Mouse (Mus musculus) duodenum, adult 2 months (tissue): ENCODE results near the gene Abhd2. TPM values are rescaled to one million over a fixed set of nuclear protein-coding genes. Genes with fewer than 3 reads are reported as not detected.

Source experiments
- polyA plus RNA-seq: library from polyadenylated mRNA; depleted of rRNA; stranded (reverse); fragments of >200 nt; gene quantifications from 2 replicates; pipeline ENCODE4 v1.2.3, GENCODE M21; 2012; ENCODE audit warnings: low replicate concordance; rRNA removed

Abhd2 gene
- polyA plus RNA-seq: 35.7 and 77.3 TPM in 2 replicates

GRCm38 (mm10) chr7:79272789-79273718, at the start of gene Abhd2:
Gene Abhd2, plus strand, starts transcription at chr7:79273199.

GRCm38 (mm10) chr7:79386422-79387133, 113.6 kb downstream of the Abhd2 start, which contains the start of gene Rlbp1:
Gene Rlbp1, minus strand, starts transcription at chr7:79387048.

GRCm38 (mm10) chr7:79391883-79392649, 119.1 kb downstream of the Abhd2 start, which contains the start of gene Fanci:
Gene Fanci, plus strand, starts transcription at chr7:79391929.

Other genes starting within 250 kb of the Abhd2 start
- 0.01 TPM in 1 of 2 replicates, not detected in the other for gene Acan, start 219.7 kb upstream of the Abhd2 start, polyA plus RNA-seq
- 0.20 and 0.41 TPM in 2 replicates for gene Hapln3, start 142.2 kb upstream of the Abhd2 start, polyA plus RNA-seq
- gene Mfge8, start 124.1 kb upstream of the Abhd2 start, polyA plus RNA-seq: 141 and 197 TPM in 2 replicates
- 0.47 TPM in 1 of 2 replicates, not detected in the other for gene Rlbp1, start 113.8 kb downstream of the Abhd2 start, polyA plus RNA-seq
- 0.36 and 0.60 TPM in 2 replicates for gene Fanci, start 118.7 kb downstream of the Abhd2 start, polyA plus RNA-seq
- gene Polg, start 193.2 kb downstream of the Abhd2 start, polyA plus RNA-seq: 18.9 and 19.9 TPM in 2 replicates